Mouse (Mus musculus) bone marrow, adult 2 months (tissue): ENCODE data around the gene Pcolce2.

ENCODE experiments used
- CTCF ChIP-seq: fragments of 200-500 bp; IDR thresholded peaks from 2 replicates; pipeline ENCODE4 v1.5.1; 2011; ENCODE audit warnings: low read length, control low read depth; ENCODE audit not compliant: control insufficient read depth, insufficient read depth
- POLR2A ChIP-seq: fragments of 200-500 bp; IDR thresholded peaks from 2 replicates; pipeline ENCODE4 v1.6.1; 2011; ENCODE audit warnings: low read depth, mild to moderate bottlenecking, control low read depth, low read length, borderline replicate concordance; ENCODE audit not compliant: control insufficient read depth

GRCm38 (mm10) chr9:95672331-95672730 is 34.9 kb downstream of the Pcolce2 start:
- no peak for TF ChIP-seq CTCF
- TF ChIP-seq POLR2A = no peak
